Mouse (Mus musculus) megakaryocyte progenitor cell, adult 5-6 weeks (primary cell): ENCODE measurements around the gene Slpi. TPM values are rescaled to one million over a fixed set of nuclear protein-coding genes. Genes with fewer than 3 reads are reported as not detected.
"Not testable (repeated sequence)": the region's sequence is repeated elsewhere in the genome, so short reads cannot be mapped to it uniquely, and the experiment has no call there.

Source experiments
- ATAC-seq: replicated peaks from 2 replicates; pipeline ENCODE4 v1.8.0; 2016; ENCODE audit warnings: mild to moderate bottlenecking, moderate TSS enrichment, inconsistent platforms; ENCODE audit not compliant: poor library complexity
- total RNA-seq, 2 experiments: library from RNA; stranded (forward) in 1 of 2; stranded (reverse) in 1 of 2; fragments of 157-497, 149-512 nt in 1 of 2; fragments of 200-1000 nt in 1 of 2; gene quantifications; 2 replicates each; pipeline versions ENCODE4 v1.2.3 to v1.2.4; 2015 to 2017

Slpi gene
- total RNA-seq, 2 experiments from 2014 or later = 71.6 to 244 TPM

DNA sequence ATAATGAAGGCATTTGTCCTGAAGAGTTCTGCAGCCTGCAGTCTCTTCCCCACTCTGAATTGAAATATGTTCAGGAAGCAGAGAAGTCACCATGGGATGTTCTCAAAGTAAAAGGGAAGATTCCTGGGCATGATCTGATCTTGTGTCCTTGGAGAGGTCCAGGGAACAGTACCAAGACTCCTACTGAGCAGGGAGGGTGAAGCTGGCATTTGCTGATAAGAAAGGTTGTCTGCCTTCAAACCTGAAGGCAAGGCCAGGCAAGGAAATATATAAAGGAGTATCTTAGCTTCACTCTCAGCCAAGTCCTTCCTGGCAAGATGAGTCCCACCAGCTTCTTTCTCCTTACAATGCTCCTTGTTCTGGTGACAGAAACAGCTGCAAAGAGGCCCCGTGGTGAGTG lies 72.4 kb downstream of the Slpi start, which contains the start of gene Svs6:
Gene Svs6 (plus strand): TSS at position 301 of the 400 bp plus-strand sequence.
- ATAC-seq = not testable (repeated sequence)

DNA sequence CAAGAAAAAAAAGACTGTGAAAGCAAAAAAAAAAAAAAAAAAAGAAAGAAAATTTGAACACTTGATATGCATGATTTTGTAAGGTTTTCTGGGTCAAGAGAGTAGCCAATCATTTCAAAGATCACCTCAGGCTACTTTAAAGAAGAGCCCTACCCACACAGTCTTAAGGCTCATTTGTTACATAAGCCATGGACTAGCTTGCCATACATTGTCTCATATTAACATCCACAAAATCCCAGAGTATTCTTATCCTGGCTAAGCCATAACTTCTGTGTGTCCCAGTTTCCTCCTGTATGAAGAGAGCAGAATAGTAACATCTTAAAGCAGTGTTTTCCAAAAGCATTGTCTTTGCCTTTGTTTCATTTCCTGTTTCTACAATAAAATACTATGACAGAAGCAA lies 73.4 kb downstream of the Slpi start:
- not testable (repeated sequence) for ATAC-seq

DNA sequence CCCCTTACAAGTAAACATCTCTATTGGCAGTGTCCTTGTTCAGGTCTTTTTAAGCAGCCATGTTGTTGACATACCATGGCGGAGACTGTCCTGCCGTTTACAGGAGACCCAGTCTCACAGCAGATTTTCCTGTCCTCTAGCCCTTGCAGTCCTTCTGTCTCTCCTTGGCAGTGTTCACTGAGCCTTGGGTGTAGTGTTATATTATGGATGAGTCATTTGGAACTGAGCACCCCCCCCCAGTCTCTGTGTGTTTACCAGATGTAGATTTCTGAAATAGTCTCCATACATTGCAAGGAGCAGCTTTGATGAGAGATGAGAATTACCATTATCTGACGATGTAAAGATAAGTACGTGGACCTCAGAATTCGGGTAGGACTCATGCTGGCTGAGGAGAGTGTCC lies 76.3 kb downstream of the Slpi start:
- no peak for ATAC-seq

Other genes with a start within 250 kb of the Slpi start
- gene Kcns1, start 218.0 kb downstream of the Slpi start, total RNA-seq (2015) = 0.05 TPM in 1 of 2 replicates, not detected in the other
- gene Kcns1, start 218.0 kb downstream of the Slpi start, total RNA-seq (2017) = 0.08 and 0.17 TPM in 2 replicates
- gene Wfdc5, start 206.4 kb downstream of the Slpi start, total RNA-seq (2015) = not detected in 2 replicates
- gene Wfdc5, start 206.4 kb downstream of the Slpi start, total RNA-seq (2017) = not detected in 2 replicates
- gene Wfdc12, start 198.5 kb downstream of the Slpi start, total RNA-seq (2015) = not detected in 2 replicates
- gene Wfdc12, start 198.5 kb downstream of the Slpi start, total RNA-seq (2017) = not detected in 2 replicates
- not detected in 2 replicates for gene Wfdc15a, start 189.0 kb downstream of the Slpi start, total RNA-seq (2015)
- gene Wfdc15a, start 189.0 kb downstream of the Slpi start, total RNA-seq (2017) = not detected in 2 replicates
- gene Wfdc15b, start 167.4 kb downstream of the Slpi start, total RNA-seq (2015) = not detected in 2 replicates
- not detected in 2 replicates for gene Wfdc15b, start 167.4 kb downstream of the Slpi start, total RNA-seq (2017)
- not detected in 2 replicates for gene Svs2, start 150.6 kb downstream of the Slpi start, total RNA-seq (2015)
- gene Svs2, start 150.6 kb downstream of the Slpi start, total RNA-seq (2017) = not detected in 2 replicates
- gene Svs3b, start 132.5 kb downstream of the Slpi start, total RNA-seq (2015) = not detected in 2 replicates
- not detected in 2 replicates for gene Svs3b, start 132.5 kb downstream of the Slpi start, total RNA-seq (2017)
- gene Svs4, start 110.6 kb downstream of the Slpi start, total RNA-seq (2015) = not detected in 2 replicates
- not detected in 2 replicates for gene Svs4, start 110.6 kb downstream of the Slpi start, total RNA-seq (2017)
- gene Svs3a, start 99.8 kb downstream of the Slpi start, total RNA-seq (2015) = not detected in 2 replicates
- gene Svs3a, start 99.8 kb downstream of the Slpi start, total RNA-seq (2017) = not detected in 2 replicates
- gene Svs6, start 72.3 kb downstream of the Slpi start, total RNA-seq (2015) = not detected in 2 replicates
- gene Svs6, start 72.3 kb downstream of the Slpi start, total RNA-seq (2017) = not detected in 2 replicates
- gene Svs5, start 56.4 kb downstream of the Slpi start, total RNA-seq (2015) = not detected in 2 replicates
- gene Svs5, start 56.4 kb downstream of the Slpi start, total RNA-seq (2017) = not detected in 2 replicates
- not detected in 2 replicates for gene Rbpjl, start 14.0 kb upstream of the Slpi start, total RNA-seq (2015)
- gene Rbpjl, start 14.0 kb upstream of the Slpi start, total RNA-seq (2017) = not detected in 2 replicates
- gene Matn4, start 16.1 kb upstream of the Slpi start, total RNA-seq (2015) = not detected in 2 replicates
- gene Matn4, start 16.1 kb upstream of the Slpi start, total RNA-seq (2017) = not detected in 2 replicates
- not detected in 2 replicates for gene Sdc4, start 54.8 kb upstream of the Slpi start, total RNA-seq (2015)
- gene Sdc4, start 54.8 kb upstream of the Slpi start, total RNA-seq (2017) = 0.41 TPM in 1 of 2 replicates, not detected in the other
- 39.1 and 39.5 TPM in 2 replicates for gene Sys1, start 67.9 kb upstream of the Slpi start, total RNA-seq (2015)
- 11.2 and 20.0 TPM in 2 replicates for gene Sys1, start 67.9 kb upstream of the Slpi start, total RNA-seq (2017)
- gene Gm20458, start 71.9 kb upstream of the Slpi start, total RNA-seq (2015) = not detected in 2 replicates
- gene Gm20458, start 71.9 kb upstream of the Slpi start, total RNA-seq (2017) = not detected in 2 replicates
- gene Trp53tg5, start 84.6 kb upstream of the Slpi start, total RNA-seq (2015) = not detected in 2 replicates
- not detected in 2 replicates for gene Trp53tg5, start 84.6 kb upstream of the Slpi start, total RNA-seq (2017)
- gene Dbndd2, start 97.0 kb upstream of the Slpi start, total RNA-seq (2015) = 1.1 and 2.7 TPM in 2 replicates
- 0.04 and 0.47 TPM in 2 replicates for gene Dbndd2, start 97.0 kb upstream of the Slpi start, total RNA-seq (2017)
- 75.1 and 80.0 TPM in 2 replicates for gene Pigt, start 108.4 kb upstream of the Slpi start, total RNA-seq (2015)
- 34.3 and 42.0 TPM in 2 replicates for gene Pigt, start 108.4 kb upstream of the Slpi start, total RNA-seq (2017)
- not detected in 2 replicates for gene Wfdc2, start 173.3 kb upstream of the Slpi start, total RNA-seq (2015)
- 1.8 TPM in 1 of 2 replicates, not detected in the other for gene Wfdc2, start 173.3 kb upstream of the Slpi start, total RNA-seq (2017)
- not detected in 2 replicates for gene Spint3, start 184.4 kb upstream of the Slpi start, total RNA-seq (2015)
- not detected in 2 replicates for gene Spint3, start 184.4 kb upstream of the Slpi start, total RNA-seq (2017)
- gene Wfdc6a, start 196.4 kb upstream of the Slpi start, total RNA-seq (2015) = not detected in 2 replicates
- gene Wfdc6a, start 196.4 kb upstream of the Slpi start, total RNA-seq (2017) = not detected in 2 replicates
- not detected in 2 replicates for gene Eppin, start 204.5 kb upstream of the Slpi start, total RNA-seq (2015)
- gene Eppin, start 204.5 kb upstream of the Slpi start, total RNA-seq (2017) = not detected in 2 replicates
- gene Wfdc6b, start 224.4 kb upstream of the Slpi start, total RNA-seq (2015) = not detected in 2 replicates
- not detected in 2 replicates for gene Wfdc6b, start 224.4 kb upstream of the Slpi start, total RNA-seq (2017)
- not detected in 2 replicates for gene Wfdc8, start 224.5 kb upstream of the Slpi start, total RNA-seq (2015)
- gene Wfdc8, start 224.5 kb upstream of the Slpi start, total RNA-seq (2017) = not detected in 2 replicates
- gene Wfdc16, start 249.7 kb upstream of the Slpi start, total RNA-seq (2015) = 0.56 TPM in 1 of 2 replicates, not detected in the other
- gene Wfdc16, start 249.7 kb upstream of the Slpi start, total RNA-seq (2017) = 0.08 TPM in 1 of 2 replicates, not detected in the other